Mouse (Mus musculus): ENCODE measurements around the gene Chml. TPM values are rescaled to one million over a fixed set of nuclear protein-coding genes. Genes with fewer than 3 reads are reported as not detected.

The Chml gene
- 0.74 and 1.1 TPM in 2 replicates for polyA plus RNA-seq (2012; rRNA removed)
- polyA plus RNA-seq (2014; fragmentation: Nextera tagmentation; extraction: Ambion mirVana) = 0.81 and 0.82 TPM in 2 replicates

GRCm38 (mm10) chr1:175692246-175692996 is at the start of gene Chml, which contains the start of gene Opn3:
Gene Chml, minus strand, starts transcription at chr1:175692901.
Gene Opn3, minus strand, starts transcription at chr1:175692776.
- Histone ChIP-seq H3K27ac (peak within 1 kb of the TSS; percentile 7), H3K4me3 (ENCODE audit: insufficient read depth in 1 of 2, low read depth in 2 of 2, low read length in 2 of 2) (peak within 1 kb of the TSS; percentile 77 to 90), H3K9me3 (ENCODE audit: control insufficient read depth, low read length) (no peaks in the 10 kb centered on the region), H3K27me3 (ENCODE audit: control insufficient read depth, insufficient read depth, low read length) (no peaks in the 10 kb centered on the region), H3K4me2 (ENCODE audit: low read depth) (peak within 1 kb of the TSS; percentile 93), H3K36me3 (replicated peaks; ENCODE audit: control insufficient read depth, insufficient read depth, low read depth) (no peaks in the 10 kb centered on the region), H3K4me1 (replicated peaks; ENCODE audit: control insufficient read depth in 2 of 2, insufficient read depth in 2 of 2, low read length in 1 of 2) (peaks cover 6 to 10% of the 10 kb centered on the region in 2 experiments), H3K9ac (replicated peaks) (peak within 1 kb of the TSS; percentile 75)
- WGBS (ENCODE audit: insufficient replicate concordance) = under 1% methylated on average over 62 of the region's 73 CpGs
- ATAC-seq (ENCODE audit: insufficient read depth) (peak; percentile 95), DNase-seq (ENCODE audit: low read depth in 3 of 3, low spot score in 3 of 3) (peak; percentile 95 to 97 (median 97))
- no peak for TF ChIP-seq EP300 (IDR thresholded peaks at IDR 0.05; ENCODE audit: low read depth)
- no peak for TF ChIP-seq CTCF (IDR thresholded peaks at IDR 0.05; ENCODE audit: low read depth)

- ATAC-seq (ENCODE audit: insufficient read depth) = no peak
- Histone ChIP-seq H3K27ac (no peak overlapping the region), H3K4me3 (ENCODE audit: insufficient read depth in 1 of 2, low read depth in 2 of 2, low read length in 2 of 2) (no peak overlapping the region), H3K36me3 (replicated peaks; ENCODE audit: control insufficient read depth, insufficient read depth, low read depth) (no peaks in the 10 kb centered on the region), H3K9ac (replicated peaks) (no peak overlapping the region), H3K9me3 (ENCODE audit: control insufficient read depth, low read length) (no peaks in the 10 kb centered on the region), H3K4me2 (ENCODE audit: low read depth) (no peak overlapping the region), H3K4me1 (replicated peaks; ENCODE audit: control insufficient read depth in 2 of 2, insufficient read depth in 2 of 2, low read length in 1 of 2) (no peaks in the 10 kb centered on the region), H3K27me3 (ENCODE audit: control insufficient read depth, insufficient read depth, low read length) (no peaks in the 10 kb centered on the region)
- TF ChIP-seq EP300 (IDR thresholded peaks at IDR 0.05; ENCODE audit: low read depth) = no peak
- no peak for TF ChIP-seq CTCF (IDR thresholded peaks at IDR 0.05; ENCODE audit: low read depth)
- 30% methylated on average over 7 of the region's 7 CpGs for WGBS (ENCODE audit: insufficient replicate concordance)
- no peak for DNase-seq (ENCODE audit: low read depth in 3 of 3, low spot score in 3 of 3)
Measured at GRCm38 (mm10) chr1:175725771-175726170, 33.1 kb upstream of the Chml start.

GRCm38 (mm10) chr1:175716832-175717231 is 24.1 kb upstream of the Chml start:
- WGBS (ENCODE audit: insufficient replicate concordance) = 67% methylated on average over 9 of the region's 9 CpGs
- Histone ChIP-seq H3K9ac (replicated peaks) (no peak overlapping the region), H3K9me3 (ENCODE audit: control insufficient read depth, low read length) (no peaks in the 10 kb centered on the region), H3K36me3 (replicated peaks; ENCODE audit: control insufficient read depth, insufficient read depth, low read depth) (no peaks in the 10 kb centered on the region), H3K4me1 (replicated peaks; ENCODE audit: control insufficient read depth in 2 of 2, insufficient read depth in 2 of 2, low read length in 1 of 2) (no peaks in the 10 kb centered on the region), H3K27me3 (ENCODE audit: control insufficient read depth, insufficient read depth, low read length) (no peaks in the 10 kb centered on the region), H3K4me2 (ENCODE audit: low read depth) (no peak overlapping the region), H3K4me3 (ENCODE audit: insufficient read depth in 1 of 2, low read depth in 2 of 2, low read length in 2 of 2) (no peak overlapping the region), H3K27ac (no peak overlapping the region)
- no peak for TF ChIP-seq CTCF (IDR thresholded peaks at IDR 0.05; ENCODE audit: low read depth)
- no peak for TF ChIP-seq EP300 (IDR thresholded peaks at IDR 0.05; ENCODE audit: low read depth)
- no peak for DNase-seq (ENCODE audit: low read depth in 3 of 3, low spot score in 3 of 3)
- ATAC-seq (ENCODE audit: insufficient read depth) = no peak

- ATAC-seq (ENCODE audit: insufficient read depth) = no peak
- no peaks in the 10 kb centered on the region for H3K4me1 ChIP-seq (replicated peaks; ENCODE audit: control insufficient read depth in 2 of 2, insufficient read depth in 2 of 2, low read length in 1 of 2)
- H3K9ac ChIP-seq (replicated peaks) = no peak overlapping the region
- no peaks in the 10 kb centered on the region for H3K27me3 ChIP-seq (ENCODE audit: control insufficient read depth, insufficient read depth, low read length)
- H3K36me3 ChIP-seq (replicated peaks; ENCODE audit: control insufficient read depth, insufficient read depth, low read depth) = no peaks in the 10 kb centered on the region
- no peak overlapping the region for H3K4me3 ChIP-seq (ENCODE audit: insufficient read depth in 1 of 2, low read depth in 2 of 2, low read length in 2 of 2)
- no peak overlapping the region for H3K4me2 ChIP-seq (ENCODE audit: low read depth)
- 62% methylated on average over 11 of the region's 11 CpGs for WGBS (ENCODE audit: insufficient replicate concordance)
- no peak overlapping the region for H3K27ac ChIP-seq
- TF ChIP-seq CTCF (IDR thresholded peaks at IDR 0.05; ENCODE audit: low read depth) (no peak), EP300 (IDR thresholded peaks at IDR 0.05; ENCODE audit: low read depth) (no peak)
- H3K9me3 ChIP-seq (ENCODE audit: control insufficient read depth, low read length) = no peaks in the 10 kb centered on the region
- DNase-seq (ENCODE audit: low read depth in 3 of 3, low spot score in 3 of 3) = no peak
Measured at GRCm38 (mm10) chr1:175712338-175712909, 19.7 kb upstream of the Chml start.

GRCm38 (mm10) chr1:175708013-175708412 is 15.3 kb upstream of the Chml start:
- Histone ChIP-seq H3K27ac (no peak overlapping the region), H3K36me3 (replicated peaks; ENCODE audit: control insufficient read depth, insufficient read depth, low read depth) (no peaks in the 10 kb centered on the region), H3K4me3 (ENCODE audit: insufficient read depth in 1 of 2, low read depth in 2 of 2, low read length in 2 of 2) (no peak overlapping the region), H3K9me3 (ENCODE audit: control insufficient read depth, low read length) (no peaks in the 10 kb centered on the region), H3K27me3 (ENCODE audit: control insufficient read depth, insufficient read depth, low read length) (no peaks in the 10 kb centered on the region), H3K4me2 (ENCODE audit: low read depth) (no peak overlapping the region), H3K4me1 (replicated peaks; ENCODE audit: control insufficient read depth in 2 of 2, insufficient read depth in 2 of 2, low read length in 1 of 2) (no peaks in the 10 kb centered on the region), H3K9ac (replicated peaks) (no peak overlapping the region)
- DNase-seq (ENCODE audit: low read depth in 3 of 3, low spot score in 3 of 3) (no peak), ATAC-seq (ENCODE audit: insufficient read depth) (no peak)
- TF ChIP-seq CTCF (IDR thresholded peaks at IDR 0.05; ENCODE audit: low read depth) (no peak), EP300 (IDR thresholded peaks at IDR 0.05; ENCODE audit: low read depth) (no peak)
